Mouse (Mus musculus): ENCODE data around the gene Usp7.

DNA sequence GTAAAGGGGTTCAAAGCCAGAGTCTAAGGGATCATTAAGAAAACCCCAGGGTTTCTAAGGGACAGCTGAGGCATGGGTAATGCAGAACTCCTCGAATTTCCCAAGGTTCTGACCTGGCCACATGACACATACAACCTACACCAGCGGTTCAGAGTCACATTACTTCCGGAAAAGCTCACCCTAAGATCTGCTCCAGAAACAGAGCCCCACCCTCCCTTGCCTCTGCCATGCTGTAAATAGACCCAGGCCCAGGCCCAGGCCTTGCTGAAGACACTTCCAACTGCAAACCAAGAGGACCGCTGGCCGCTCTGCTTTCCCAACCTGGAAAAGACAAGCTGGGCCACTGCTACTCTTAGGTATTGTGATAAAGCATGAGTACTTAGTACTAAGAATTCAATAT, 77.3 kb downstream of the Usp7 start:
- TF ChIP-seq CTCF (IDR thresholded peaks at IDR 0.05; ENCODE audit: low read depth, low read length) (no peak), GATA1 (IDR thresholded peaks at IDR 0.05; ENCODE audit: borderline replicate concordance, low read length) (no peak), POLR2AphosphoS5 (IDR thresholded peaks at IDR 0.05; ENCODE audit: insufficient replicate concordance, low read depth, low read length) (no peak)

Data from G1E (cell line).